Mouse (Mus musculus): ENCODE data around the gene Fbxo8.

Fbxo8 gene

DNA sequence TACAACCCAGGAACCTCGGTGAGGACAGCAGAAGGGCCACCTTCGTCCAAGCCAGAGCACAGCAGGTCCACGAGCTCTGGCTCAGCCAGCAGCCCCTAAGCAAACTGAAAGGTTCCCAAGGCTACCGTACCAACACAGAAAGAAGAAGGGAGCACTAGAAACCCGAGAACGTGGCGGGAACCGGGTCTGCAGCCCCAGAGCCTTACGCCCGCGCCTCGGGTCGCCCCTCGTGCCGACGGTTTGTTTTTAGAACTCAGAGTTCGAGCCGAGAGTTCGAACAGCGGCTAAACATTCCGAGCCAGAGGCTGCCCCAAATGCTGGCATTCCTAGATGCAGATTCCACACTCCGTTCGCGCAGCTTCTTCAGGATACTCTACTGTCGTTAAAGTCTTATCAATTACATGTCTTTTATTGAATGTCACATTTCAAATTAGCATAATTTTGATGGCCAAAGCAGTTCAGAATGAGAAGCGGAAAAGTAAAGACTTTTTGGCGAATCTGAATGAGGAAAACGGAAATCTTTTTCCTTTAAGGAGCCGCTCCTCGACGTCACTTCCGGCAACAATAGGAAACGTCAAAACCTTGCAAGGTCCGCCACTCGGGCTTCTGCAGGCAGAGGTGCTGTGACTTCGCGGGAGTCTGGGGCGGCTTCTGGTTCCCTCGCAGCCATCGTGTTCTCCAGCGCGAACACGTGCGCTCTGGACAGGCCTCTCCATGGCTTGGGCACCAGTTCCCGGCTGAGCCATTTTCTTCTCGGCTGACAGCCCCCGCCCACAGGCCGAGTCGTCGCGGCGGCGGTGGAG lies at the start of gene Fbxo8, which contains the start of gene Cep44:
Fbxo8 (plus strand) TSS at position 533 of the 803 bp plus-strand sequence.
Cep44 (minus strand) TSS at position 490 of the 803 bp plus-strand sequence.
- peak; percentile 88 for DNase-seq

DNA sequence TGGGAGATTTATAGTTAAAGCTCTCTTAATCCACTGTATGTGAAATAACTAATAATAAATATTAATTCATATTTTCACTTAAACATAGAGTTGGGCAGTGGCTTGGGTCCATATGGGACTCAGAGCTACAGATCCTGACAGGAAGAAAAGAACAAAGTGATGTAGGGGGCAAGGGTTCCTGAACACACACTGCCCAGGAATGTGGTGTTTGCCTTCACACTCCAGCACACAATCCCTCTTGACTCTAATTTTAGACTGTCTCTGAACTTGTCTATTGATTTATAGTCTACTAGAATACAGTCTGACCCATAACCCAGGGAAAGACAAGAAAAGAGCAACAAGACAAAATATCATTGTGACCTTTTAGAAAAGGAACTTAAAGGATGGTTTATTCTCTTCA lies 49.0 kb upstream of the Fbxo8 start:
- DNase-seq, result no peak

GRCm38 (mm10) chr8:56508318-56508951 lies 42.5 kb upstream of the Fbxo8 start:
- no peak for DNase-seq

GRCm38 (mm10) chr8:56508952-56509479 lies 41.9 kb upstream of the Fbxo8 start:
- DNase-seq, result no peak

- DNase-seq, result no peak
Observed at GRCm38 (mm10) chr8:56518848-56519247, 32.0 kb upstream of the Fbxo8 start.

DNA sequence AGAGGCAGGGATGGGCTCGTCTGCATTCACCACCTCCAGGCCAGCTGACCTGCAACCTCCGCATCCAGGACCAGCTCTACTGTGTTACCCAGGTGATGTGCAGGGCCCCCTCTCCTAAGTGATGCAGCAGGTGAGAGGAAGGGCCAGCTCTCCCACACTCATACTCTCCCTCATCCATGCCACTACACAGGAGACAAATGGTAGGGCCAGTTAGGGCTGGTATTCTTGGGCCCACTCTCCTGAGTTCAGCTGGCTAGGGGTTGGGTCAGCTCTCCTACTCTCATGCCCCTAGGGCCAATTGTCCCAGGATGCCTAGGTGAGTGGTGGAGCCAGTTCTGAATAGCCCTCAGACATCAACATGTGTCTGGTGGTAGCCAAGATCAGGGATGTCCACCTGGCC lies 30.6 kb upstream of the Fbxo8 start:
- no peak for DNase-seq

GRCm38 (mm10) chr8:56521051-56521450 lies 29.8 kb upstream of the Fbxo8 start:
- no peak for DNase-seq

GRCm38 (mm10) chr8:56528869-56529268 lies 22.0 kb upstream of the Fbxo8 start:
- DNase-seq, result no peak

DNA sequence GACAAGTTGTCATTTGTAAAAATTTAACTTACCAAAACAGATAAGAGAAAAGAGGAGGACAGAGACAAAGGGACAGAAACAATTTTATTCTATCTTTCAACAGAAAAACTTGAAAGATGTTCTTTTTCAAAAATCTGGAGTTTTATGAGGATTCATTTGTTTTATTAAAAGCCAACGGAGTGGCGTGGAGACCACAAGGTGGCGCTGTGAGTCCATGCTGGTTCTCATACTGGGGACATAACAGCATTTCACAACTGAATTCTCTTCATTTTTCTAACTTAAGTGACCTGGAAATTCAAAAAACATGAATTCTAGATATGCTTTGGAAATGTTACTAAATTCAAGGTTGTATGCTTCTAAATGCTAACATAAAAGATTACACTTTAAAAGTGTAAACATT lies 20.5 kb upstream of the Fbxo8 start:
- DNase-seq, result peak; percentile 70

DNA sequence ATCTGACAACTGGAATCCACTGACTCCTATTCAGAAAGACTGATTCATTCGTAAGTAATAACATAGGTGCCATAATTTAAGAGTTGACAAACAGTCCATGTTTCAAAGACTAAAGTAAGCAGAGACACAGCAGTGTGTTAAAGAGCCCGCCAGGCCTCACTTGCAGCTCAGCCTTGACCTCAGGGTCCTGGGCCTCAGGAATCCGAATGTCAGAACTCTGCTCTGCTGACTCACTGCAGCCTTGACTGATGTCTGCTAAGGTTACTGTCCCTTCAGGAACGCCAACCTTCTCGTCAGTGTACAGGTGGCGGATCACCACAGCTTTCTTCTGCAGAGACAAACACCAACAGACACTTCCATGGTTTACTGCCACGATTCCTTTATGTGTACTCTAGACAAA lies 10.2 kb upstream of the Fbxo8 start:
- DNase-seq, result no peak

DNA sequence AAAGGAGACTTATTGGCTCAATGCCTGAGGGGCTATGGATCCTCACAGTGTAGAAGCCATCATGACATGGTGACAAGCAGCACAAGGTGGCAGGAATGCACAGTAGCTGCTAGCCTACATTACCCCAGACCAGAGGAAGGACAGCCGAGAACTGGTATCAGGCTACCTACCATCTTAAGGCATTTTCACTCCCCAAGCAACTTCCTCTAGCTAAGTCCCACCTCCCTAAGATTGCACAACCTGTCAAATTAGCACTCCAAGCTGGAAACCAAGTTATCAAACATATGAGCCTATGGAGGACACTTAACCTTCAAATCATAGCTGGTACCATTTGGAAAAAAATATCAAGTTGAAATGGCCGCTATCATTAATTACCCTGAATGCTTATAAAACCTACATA lies 3.0 kb upstream of the Fbxo8 start:
- DNase-seq, result no peak

- peak; percentile 95 for DNase-seq
Observed at GRCm38 (mm10) chr8:56551361-56551852, 517 bp downstream of the Fbxo8 start.

GRCm38 (mm10) chr8:56552045-56552444 lies 1.2 kb downstream of the Fbxo8 start:
- no peak for DNase-seq

GRCm38 (mm10) chr8:56552551-56553103 lies 1.7 kb downstream of the Fbxo8 start:
- no peak for DNase-seq

- DNase-seq, result no peak
Observed at GRCm38 (mm10) chr8:56564399-56565047, 13.6 kb downstream of the Fbxo8 start.

DNA sequence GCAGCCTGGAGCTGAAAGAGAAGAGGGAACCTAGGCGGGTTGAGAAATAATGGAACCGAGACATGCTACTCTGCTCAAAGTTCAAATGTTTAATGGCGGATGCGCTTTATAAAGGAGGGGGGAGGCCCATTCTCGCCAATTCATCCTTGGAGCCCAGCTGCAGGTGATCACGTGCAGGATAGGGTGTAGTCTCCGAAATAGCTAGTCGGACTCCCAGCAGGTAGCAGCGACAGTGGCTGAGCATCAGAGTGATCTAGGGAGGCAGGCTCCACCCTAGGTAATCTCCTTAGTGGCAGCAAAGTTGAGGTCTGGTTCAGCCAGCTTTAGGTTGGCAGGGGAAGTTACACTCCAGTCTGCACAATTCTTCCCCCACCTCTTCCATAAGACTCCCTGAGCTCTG lies 16.0 kb downstream of the Fbxo8 start:
- DNase-seq, result no peak

DNA sequence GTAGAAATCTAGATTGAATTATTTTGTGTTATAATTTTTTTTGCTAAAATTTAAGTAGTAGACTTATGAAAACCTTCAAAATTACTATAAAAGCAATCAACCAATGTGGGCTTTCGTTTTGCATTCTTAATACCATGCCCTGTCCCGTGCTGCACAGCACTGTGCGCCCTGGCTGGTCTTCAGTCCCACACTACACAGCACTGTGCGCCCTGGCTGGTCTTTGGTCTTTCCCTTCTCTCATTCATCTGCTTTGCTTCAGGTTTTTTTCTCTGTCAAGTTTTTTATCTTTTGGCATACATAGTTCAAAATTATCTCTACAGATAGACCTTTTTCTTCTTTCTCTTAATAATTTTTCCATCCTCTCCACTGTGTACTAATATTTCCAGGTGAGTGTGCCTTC lies 30.0 kb downstream of the Fbxo8 start:
- DNase-seq, result peak; percentile 5

DNA sequence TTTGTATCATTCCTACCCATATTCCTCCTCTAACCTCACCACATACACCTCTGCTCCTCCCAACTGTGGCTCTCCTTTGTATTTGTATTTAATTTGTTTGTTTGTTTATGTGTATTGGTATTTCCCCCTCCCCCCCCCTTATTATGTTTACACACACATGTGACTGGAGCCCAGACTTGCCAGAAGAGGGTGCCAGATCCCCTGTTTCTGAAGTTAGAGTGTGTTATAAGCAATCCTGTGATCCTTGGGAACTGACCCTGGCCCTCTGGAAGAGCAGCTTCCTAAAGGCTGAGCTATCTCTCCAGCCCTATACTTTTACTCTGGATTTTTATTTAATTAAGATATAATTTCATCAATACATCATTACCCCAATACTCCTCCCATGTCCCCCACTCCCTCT lies 32.0 kb downstream of the Fbxo8 start:
- peak; percentile 30 for DNase-seq

- no peak for DNase-seq
Observed at GRCm38 (mm10) chr8:56589004-56589403, 38.1 kb downstream of the Fbxo8 start.

GRCm38 (mm10) chr8:56591084-56591483 lies 40.2 kb downstream of the Fbxo8 start:
- DNase-seq, result no peak

DNA sequence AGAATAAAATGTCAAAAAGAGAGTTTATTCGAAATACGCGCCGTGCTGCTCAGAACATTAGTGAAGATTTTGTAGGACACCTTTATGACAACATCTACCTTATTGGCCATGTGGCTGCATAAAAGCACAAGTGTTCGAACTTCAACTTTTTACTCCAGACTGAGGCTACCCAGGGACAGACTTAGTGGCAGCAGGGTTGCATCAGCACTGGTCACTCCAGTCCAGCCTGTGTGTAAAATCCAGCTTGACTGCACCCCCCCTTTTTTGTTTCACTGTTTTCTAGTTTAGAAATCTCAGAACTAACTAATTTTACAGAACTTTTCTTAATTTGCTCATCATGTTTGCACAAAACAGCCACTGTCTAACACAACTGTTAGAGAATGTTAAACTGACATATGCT lies 40.6 kb downstream of the Fbxo8 start:
- DNase-seq, result no peak

GRCm38 (mm10) chr8:56606481-56606880 lies 55.6 kb downstream of the Fbxo8 start:
- no peak for DNase-seq

GRCm38 (mm10) chr8:56611736-56612135 lies 60.8 kb downstream of the Fbxo8 start:
- DNase-seq, result no peak

All from lung, postnatal 10 days (tissue).